Mouse (Mus musculus): ENCODE data around the gene Ankdd1a.

Ankdd1a gene

DNA sequence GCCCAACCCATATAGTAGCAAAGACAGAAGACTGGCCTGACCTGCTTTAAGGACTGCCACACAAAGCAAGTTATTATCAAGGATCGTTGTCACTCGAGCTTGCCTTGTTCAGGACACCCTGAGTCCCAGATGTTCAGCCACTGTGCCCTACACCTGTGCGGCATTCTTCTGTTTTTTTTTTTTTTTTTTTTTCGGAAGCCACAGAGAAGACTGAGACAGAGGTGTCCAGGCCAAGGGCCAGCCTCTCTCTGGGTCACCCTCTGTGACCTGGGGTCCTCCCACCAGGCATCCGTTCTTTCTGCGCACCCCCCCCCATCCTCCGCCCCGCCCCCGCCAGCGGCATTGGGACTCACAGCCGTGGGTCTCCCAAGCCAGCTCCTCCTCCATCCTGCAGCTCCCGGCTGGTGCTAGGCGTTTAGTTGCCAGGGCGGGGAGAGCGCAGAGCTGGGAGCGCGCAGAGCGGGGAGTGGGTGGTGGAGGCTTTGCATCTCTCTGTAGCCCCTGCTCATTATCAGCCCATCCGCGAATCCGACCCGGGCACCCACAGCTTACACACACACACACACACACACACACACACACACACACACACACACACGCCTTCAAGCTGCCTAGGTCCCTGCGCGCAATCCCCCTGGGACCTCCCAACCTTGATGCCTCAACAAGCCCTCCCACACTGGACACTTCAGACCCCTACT is at the start of gene Ankdd1a:
Gene Ankdd1a, minus strand, starts transcription at position 387 of the 698 bp plus-strand sequence.
- DNase-seq (ENCODE audit: low spot score in 2 of 2): no peak

DNA sequence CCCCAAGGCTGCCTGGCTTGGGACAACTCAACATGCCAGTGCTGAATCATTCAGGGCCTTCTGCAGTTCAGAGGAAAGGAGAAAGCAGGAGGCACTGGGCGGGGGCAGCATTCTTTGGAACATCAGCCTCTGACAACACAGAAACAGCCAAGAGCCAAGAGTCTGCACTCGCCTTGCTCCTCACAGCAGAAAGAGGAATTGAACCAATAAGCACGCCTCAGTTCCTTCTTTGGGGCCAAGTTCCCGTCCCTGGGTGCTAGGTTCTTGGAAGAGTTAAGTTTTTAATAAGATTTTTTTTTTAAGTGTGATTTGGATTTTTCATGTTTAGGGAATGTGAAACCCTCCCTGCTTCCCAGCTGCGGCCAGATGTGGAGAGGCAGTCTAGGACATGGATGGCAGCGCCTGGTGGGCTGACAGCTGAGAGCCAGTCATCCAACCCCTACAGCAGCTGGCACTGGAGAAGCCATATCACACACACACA is 49.5 kb upstream of the Ankdd1a start:
- DNase-seq (ENCODE audit: low spot score in 2 of 2): peak in 1 of 2 experiments; percentile 7

DNA sequence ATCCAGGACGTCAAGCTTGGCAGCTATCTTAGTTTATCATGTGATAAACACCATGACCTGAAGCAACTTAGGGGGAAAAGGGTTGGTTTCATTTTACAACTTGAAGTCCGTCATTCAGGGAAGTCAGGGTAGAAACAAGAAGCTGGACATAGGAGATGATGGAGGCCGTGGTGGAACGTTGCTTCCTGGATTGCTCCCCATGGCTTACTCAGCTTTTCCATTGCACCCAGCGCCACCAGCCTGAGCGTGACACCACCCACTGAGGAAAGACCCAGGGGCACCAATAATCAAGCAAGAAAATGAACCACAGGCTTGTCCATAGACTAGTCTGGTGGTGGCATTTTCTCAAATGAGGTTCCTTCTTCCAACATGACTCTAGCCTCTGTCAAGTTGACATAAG is 48.8 kb upstream of the Ankdd1a start:
- peak in 1 of 2 experiments; percentile 6 for DNase-seq (ENCODE audit: low spot score in 2 of 2)

DNA sequence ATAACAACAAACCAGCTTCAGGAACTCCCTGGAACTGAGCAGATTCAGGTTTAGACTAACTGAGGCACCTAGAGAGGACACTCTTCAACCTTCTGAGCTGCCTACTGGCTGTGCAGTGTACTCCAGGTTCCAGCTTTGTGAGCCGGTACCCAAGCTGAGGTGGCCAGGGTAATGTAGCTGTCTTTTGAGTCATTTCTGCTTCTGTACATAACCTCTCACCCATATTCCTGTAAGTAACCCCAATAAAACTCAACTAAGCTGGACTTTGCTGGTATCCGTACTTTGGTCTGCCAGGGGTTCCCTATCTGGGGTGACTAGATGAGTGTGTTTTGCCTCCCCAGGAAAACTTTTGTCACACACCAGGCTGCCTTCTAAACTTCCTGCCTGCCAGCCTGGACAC is 44.7 kb upstream of the Ankdd1a start:
- no peak for DNase-seq (ENCODE audit: low spot score in 2 of 2)

DNA sequence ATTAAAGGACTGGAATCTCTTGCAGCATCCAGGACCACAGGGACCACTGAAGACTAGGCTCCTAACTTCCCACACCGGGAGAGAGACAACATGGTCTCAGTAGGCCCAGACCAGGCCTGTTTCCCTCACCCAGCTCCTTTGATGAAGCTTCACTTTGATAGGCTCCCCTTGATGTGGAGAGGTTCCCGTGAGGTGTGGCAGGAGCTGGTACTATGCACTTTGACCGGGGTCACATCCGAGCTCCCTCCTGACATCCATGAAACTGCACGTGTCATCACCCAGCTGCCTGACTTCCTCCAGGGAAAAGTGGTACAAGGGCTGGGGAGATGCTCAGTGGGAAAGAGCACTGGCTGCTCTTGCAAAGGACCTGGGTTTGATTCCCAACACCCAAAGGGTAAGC is 43.1 kb upstream of the Ankdd1a start:
- peak in 1 of 2 experiments; percentile 5 for DNase-seq (ENCODE audit: low spot score in 2 of 2)

DNA sequence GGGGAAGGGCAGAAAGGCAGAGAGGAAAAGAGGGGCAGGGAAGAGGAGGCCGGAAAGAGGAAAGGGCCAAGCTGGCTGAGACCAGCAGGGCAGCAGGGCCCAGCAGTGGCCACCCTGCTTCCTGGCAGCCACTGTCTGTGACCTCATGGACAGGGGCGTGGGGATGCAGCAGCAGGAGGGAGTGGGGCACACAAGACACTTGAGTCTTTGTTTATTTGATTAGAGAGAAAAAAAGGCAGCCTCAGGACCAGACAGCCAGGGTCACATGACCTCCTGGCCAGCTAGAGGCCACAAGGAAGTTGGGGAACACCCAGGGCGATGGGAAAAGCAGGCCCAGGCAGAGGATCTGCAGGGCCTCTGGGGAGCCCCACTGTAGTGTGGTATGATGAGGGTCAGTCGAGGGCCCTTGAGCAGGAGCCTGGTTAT is 42.1 kb upstream of the Ankdd1a start:
- peak in 1 of 2 experiments; percentile 5 for DNase-seq (ENCODE audit: low spot score in 2 of 2)

DNA sequence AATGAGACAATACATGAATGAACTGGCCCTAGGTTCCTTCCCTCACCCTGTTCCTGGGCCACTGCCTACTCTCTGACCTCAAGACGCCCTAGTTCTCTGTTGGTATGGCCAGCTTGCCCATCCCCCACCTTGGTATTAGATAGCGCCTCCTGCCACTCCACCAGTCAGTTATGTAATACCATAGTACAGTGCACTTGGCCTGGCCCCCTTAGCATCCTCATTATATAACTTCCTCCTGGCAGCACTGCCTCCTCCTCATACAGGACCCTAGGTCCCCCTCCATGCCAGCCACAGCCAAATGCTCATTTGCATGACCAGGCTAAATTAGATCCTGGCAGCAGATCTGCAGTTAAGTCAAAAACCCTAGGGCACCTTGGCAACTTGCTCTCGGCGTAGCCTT is 41.0 kb upstream of the Ankdd1a start:
- DNase-seq (ENCODE audit: low spot score in 2 of 2): peak in 1 of 2 experiments; percentile 12

DNA sequence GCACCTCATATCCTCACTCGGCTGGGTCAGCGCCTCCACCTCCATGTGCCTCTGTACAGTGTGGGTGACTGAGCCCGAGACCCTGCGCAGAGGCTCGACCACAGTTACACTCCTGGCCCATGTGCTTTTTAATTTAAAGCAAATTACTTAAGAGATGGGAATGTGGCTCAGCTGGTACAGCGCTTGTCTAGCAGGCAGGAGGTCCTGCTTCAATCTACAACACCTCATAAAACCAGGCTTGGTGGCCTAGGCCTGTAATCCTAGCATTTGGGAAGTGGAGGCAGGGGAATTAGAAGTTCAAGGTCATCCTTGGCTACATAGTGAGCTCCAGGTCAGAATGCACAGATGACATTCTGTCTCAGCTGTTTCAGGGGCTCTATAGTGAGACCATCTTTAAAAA is 38.8 kb upstream of the Ankdd1a start:
- peak in 1 of 2 experiments; percentile 5 for DNase-seq (ENCODE audit: low spot score in 2 of 2)

DNA sequence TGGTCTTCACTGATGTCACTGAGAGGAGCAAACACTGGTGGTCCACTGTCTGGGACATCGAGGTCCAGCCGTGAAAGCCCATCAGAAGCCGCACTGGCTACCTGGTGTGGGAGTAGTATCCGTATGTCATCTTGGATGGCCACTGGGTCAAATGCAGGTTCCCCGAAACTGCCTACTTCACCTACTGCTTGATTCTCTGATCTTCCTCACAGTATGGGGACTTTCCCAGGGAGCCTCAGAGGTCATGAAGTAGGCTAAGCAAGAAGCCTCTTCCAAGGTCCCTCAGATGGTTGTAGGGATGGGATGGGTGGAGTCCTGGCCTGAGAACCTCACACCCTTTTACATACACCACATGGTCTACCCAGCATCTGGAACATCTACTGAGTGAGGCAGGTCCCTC is 37.0 kb upstream of the Ankdd1a start:
- peak in 1 of 2 experiments; percentile 6 for DNase-seq (ENCODE audit: low spot score in 2 of 2)

DNA sequence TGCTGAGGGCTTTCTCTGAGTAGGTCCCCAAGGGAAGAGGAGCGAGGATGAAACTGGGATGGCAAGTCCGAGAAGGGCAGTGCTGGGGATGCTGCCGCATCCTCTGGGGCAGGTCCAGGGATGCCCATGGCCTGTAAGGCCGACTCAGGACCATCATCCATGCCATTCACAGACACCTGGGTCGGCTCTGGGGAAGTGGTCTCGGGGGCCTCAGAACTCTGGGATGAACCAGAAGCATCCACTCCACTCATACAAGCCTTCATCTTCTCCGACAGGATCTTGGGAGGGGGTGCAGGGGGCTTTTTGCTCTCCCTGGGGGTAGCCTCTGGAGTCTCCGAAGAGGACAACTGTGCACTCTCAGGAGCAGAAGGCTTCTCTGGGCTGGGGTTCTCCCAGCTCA is 36.4 kb upstream of the Ankdd1a start:
- no peak for DNase-seq (ENCODE audit: low spot score in 2 of 2)

DNA sequence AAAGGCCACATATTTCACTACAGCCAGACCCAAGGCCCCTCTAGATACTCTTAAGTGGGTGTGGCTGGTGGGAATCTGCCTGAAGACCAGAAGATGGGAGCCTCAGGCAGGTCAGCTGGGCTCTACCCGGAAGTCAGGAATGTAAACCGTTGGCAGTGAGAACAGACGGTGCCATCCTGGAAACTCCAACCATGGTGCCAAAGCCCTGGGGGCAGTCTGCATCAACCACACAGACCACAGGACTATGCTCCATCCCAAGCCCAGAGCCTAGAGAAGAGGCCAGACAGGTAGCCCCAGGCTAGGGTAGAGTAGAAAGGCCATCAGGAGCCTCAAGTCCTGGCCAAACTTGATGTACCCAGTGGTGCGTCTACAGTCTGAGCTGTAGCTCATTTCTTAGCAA is 35.6 kb upstream of the Ankdd1a start:
- no peak for DNase-seq (ENCODE audit: low spot score in 2 of 2)

DNA sequence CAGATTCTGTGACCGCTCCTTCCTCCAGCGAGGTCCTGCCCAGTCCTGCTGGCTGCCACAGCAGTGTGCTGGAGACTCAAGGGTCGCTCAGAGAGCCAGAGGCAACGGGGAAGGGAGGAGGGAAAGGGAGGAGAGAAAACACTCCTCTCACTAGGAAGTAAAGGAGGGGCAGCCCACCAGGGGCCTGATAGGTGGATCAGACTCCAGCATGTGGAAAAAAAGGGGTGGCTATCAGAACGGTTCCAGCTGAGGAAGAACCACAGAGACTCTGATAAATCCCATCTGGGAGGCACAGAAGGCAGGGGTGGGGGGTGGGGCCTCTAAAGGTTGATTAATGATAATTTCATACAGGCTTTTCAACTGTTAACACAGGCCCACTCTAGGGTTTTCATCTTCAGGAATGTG is 35.0 kb upstream of the Ankdd1a start:
- DNase-seq (ENCODE audit: low spot score in 2 of 2): no peak

DNA sequence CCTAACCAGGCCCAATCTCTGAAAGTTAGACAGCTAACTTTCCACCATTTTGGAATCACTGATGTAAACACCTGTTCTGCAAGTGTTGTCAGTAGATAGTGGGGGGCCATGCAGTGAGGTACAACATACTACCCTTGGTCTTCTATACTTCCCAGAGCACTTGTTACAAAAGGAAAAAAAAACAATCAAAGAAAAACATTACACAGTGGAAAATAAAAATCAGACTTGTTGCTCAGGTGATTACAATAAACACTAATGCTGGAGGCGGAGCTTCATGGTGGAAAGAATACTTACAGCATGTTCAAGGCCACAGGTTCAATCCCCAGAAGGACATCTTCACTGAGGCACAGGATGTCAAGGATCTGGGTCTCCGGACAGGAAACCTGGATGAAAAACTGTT is 32.7 kb upstream of the Ankdd1a start:
- DNase-seq (ENCODE audit: low spot score in 2 of 2): no peak

DNA sequence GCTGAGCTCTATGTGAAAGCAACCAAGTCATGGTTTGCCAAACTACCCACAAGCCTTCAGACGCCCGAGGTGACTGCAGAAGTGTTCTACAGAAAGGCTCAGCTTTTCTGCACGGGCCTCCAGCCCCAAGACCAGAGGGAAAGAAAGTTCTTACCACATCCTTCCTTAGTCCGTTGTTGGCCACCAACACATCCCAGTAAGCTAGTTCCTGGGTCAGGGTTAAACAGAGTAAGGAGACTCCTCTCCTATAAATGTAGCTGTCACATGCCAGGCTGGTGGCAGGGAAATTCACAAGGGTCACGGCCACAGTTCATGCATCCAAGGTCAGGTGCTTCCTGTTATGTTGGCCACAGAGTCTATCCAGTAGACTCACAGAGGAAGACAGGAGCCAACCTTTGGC is 32.1 kb upstream of the Ankdd1a start:
- DNase-seq (ENCODE audit: low spot score in 2 of 2): peak in 1 of 2 experiments; percentile 9

DNA sequence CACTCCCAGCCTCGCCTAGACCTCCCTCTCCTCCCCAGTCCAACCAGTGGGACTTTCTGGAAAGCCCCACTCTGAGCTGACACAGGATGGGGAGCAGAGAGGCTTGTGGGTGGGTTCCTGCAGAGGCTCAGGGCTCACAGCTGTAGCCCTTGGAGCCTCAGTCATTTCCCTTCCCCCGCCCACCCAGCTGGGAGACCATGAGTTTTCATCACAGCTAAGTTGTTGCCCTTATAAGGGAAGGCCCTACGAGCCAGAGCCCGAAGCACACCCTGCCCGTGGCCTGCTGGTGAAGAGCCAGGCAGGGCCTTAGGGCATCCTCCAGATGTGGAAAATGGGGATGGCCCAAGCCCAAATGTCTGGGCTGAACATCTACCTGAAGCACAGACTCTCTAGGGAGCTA is 31.0 kb upstream of the Ankdd1a start:
- DNase-seq (ENCODE audit: low spot score in 2 of 2): peak; percentile 44 to 51

DNA sequence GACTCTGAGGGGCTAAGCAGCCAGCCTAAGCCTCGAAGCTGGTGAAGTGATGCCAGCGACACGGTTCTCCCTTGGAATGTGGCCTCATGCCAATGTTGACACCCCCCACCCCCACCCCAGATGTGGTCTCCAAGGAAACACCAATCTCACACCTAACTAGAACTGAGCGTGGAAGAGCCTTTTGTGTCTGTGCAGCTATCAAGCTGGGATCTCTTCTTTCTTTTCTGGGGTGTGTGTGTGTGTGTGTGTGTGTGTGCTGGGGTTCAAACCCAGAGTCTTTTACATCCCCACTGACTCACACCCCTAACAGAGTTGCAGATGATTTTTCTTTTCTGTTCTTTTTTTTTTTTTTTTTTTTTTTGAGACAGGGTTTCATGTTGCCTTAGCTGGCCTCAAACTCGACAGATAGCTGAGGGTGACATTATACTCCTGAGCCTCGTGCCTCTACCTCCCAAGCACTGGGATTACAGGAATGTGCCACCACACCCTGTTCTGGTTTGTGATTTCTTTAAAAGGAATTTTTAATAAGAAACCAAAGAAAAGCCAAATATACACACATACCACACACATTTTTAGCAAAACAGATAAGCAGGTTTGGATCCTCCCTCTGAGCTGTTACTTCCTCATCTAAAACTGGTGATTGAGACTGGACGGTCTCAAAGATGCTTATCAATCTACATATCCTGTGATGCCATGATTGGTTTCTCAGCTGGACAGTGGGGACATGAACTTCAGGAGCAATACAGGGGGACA is 30.3 kb upstream of the Ankdd1a start:
- DNase-seq (ENCODE audit: low spot score in 2 of 2): no peak

DNA sequence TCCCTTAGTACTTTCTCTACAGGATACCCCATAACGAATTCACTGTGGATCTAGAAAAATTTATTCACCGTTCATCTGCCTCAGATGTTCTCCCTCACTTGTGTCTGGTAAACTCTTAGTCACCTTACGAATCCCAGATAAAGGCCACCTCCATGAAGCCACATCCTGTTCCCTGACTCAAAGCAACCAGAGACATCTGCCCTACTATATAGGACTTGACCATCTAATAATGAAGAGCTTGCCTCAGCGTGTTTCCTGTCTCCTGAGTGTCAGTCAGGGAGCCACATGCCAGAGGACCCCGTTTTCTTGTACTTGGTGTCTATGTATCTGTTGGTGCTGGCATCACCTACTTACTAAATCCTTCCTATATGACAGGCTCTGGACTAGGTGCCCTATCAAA is 29.6 kb upstream of the Ankdd1a start:
- DNase-seq (ENCODE audit: low spot score in 2 of 2): no peak

DNA sequence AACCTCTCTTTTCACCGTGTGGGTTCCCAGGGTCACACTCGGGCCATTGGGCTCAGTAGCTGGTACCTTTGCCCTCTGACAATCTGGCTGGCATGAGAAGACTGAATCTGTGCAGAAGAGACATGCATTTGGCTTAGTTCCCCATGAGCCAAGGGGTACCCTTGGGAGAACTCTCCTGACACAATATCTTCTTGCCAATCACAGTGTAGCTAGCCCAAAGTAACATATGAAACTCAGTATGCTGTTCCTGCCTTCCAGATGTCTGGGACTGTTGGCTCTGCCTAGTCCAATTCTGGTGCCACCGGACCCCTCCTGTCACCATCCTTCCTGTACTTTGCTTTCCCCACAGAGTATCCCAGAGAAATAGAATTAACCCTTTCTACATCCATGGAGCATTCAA is 29.1 kb upstream of the Ankdd1a start:
- DNase-seq (ENCODE audit: low spot score in 2 of 2): no peak

DNA sequence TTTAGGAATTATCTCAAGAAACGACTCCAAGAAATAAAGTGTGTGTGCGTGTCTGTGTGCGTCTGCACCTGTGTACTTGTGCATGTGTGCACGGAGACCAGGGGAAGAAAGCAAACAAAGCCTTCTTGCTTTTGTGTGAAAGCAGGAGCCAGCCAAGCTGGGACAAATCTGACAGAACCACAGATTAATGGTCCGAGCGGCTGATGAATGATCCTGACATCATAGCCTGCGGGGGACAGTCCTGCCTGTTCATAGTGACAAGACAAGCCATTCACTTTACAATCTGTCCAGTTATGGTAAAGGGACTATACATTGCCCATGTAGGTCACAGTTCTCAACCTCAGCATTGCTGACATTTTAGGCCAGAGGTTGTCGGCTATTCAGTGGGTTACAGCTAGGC is 28.3 kb upstream of the Ankdd1a start:
- peak in 1 of 2 experiments; percentile 6 for DNase-seq (ENCODE audit: low spot score in 2 of 2)

DNA sequence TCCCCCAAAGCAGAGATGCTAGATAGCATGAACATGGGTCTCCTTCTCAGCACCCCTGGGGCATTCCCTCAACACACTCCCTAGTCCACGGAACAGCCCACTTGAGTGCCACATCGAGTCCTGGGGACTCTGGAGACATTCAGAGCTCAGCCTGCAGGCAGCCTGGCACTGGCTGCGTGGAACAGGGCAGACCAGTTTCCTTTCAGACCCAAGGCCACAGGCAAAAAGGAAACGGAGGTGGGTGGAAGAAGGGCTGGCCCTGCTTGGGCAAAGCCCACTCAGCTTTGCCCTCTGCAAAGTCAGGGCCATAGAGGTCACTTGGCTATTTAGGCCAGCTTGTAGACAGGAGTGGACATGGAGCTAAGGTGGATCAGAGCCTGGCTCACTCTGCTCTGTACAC is 27.9 kb upstream of the Ankdd1a start:
- no peak for DNase-seq (ENCODE audit: low spot score in 2 of 2)

DNA sequence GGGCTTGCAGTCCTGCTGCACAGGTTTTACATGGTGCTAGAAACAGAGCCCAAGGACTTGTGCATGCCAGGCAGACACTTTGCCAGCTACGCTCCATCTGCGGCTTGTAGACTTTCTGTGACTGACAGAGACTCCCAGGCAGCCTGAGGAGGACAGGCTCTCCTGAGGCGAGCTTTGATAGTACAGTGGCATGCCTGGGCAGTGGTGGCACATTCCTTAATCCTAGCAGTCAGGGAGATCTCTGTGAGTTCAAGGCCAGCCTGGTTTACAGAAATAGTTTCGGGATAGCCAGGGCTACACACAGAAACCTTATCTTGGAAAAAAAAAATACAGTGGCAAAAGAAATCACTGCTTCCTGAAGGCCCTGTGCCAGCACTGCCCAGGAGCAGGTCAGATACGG is 27.1 kb upstream of the Ankdd1a start:
- DNase-seq (ENCODE audit: low spot score in 2 of 2): no peak

DNA sequence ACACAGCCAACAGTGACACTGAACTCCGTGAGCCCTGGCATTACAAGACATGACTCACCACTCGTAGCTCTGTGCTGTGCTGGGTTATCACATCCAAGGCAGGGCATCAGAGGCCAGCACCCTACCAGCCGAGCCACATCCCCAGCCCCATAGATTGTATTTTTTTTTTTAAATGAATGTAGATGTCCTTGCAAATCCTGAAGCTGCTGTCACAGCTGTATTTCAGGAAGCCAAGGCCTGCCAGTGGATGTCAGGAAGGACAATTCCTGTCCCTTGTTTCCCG is 26.4 kb upstream of the Ankdd1a start:
- DNase-seq (ENCODE audit: low spot score in 2 of 2): peak in 1 of 2 experiments; percentile 7
